Mouse (Mus musculus) ES-Bruce4 (cell line): ENCODE measurements around the gene Grap.

Experiments
- CTCF ChIP-seq: IDR thresholded peaks from one replicate; pipeline ENCODE4 v1.8.1; 2011; ENCODE audit warnings: low read depth, low read length
- EP300 ChIP-seq: IDR thresholded peaks from 2 replicates; pipeline ENCODE4 v1.6.1; 2011; ENCODE audit warnings: low read depth, low read length; ENCODE audit not compliant: insufficient read depth
- POLR2A ChIP-seq: IDR thresholded peaks from one replicate; pipeline ENCODE4 v1.8.1; 2011; ENCODE audit warnings: low read length; ENCODE audit not compliant: insufficient read depth

- no peak for TF ChIP-seq CTCF
- no peak for TF ChIP-seq POLR2A
- TF ChIP-seq EP300, result no peak
Observed at GRCm38 (mm10) chr11:61658360-61658922, 5.4 kb downstream of the Grap start.
